Mouse (Mus musculus) erythroblast, embryonic 14.5 days (primary cell): Measurements from ENCODE around the gene L3mbtl4. TPM values are rescaled to one million over a fixed set of nuclear protein-coding genes. Genes with fewer than 3 reads are reported as not detected.
"Not testable (repeated sequence)": the region's sequence is repeated elsewhere in the genome, so short reads cannot be mapped to it uniquely, and the experiment has no call there.

Source experiments
- H3K27me3 ChIP-seq: 2 replicates; pipeline ENCODE4 v1.6.1; 2012; ENCODE audit warnings: inconsistent platforms; ENCODE audit not compliant: control insufficient read depth
- H3K36me3 ChIP-seq: 2 replicates; pipeline ENCODE4 v1.6.1; 2012; ENCODE audit warnings: mild to moderate bottlenecking, inconsistent platforms; ENCODE audit not compliant: control insufficient read depth
- H3K4me1 ChIP-seq: 2 replicates; pipeline ENCODE4 v1.6.1; 2012; ENCODE audit warnings: inconsistent platforms; ENCODE audit not compliant: control insufficient read depth
- H3K4me3 ChIP-seq: replicated peaks from 2 replicates; pipeline ENCODE3; 2012; ENCODE audit warnings: moderate library complexity, mild to moderate bottlenecking, inconsistent platforms
- H3K9me3 ChIP-seq: 2 replicates; pipeline ENCODE4 v1.6.1; 2012; ENCODE audit warnings: low read length, inconsistent platforms, mixed read lengths; ENCODE audit not compliant: control insufficient read depth
- GATA1 ChIP-seq: IDR thresholded peaks from 2 replicates; pipeline ENCODE4 v1.6.1; 2012; ENCODE audit warnings: low read length, inconsistent platforms, mixed read lengths
- TAL1 ChIP-seq: IDR thresholded peaks from 3 replicates; pipeline ENCODE4 v1.6.1; 2012; ENCODE audit warnings: low read length, inconsistent platforms, mixed read lengths
- polyA plus RNA-seq: library from polyadenylated mRNA; stranded (reverse); fragments of >175 nt; gene quantifications from 2 replicates; pipeline ENCODE4 v1.2.3, GENCODE M21; 2012

L3mbtl4 gene
- polyA plus RNA-seq, 1 experiment = not detected

DNA sequence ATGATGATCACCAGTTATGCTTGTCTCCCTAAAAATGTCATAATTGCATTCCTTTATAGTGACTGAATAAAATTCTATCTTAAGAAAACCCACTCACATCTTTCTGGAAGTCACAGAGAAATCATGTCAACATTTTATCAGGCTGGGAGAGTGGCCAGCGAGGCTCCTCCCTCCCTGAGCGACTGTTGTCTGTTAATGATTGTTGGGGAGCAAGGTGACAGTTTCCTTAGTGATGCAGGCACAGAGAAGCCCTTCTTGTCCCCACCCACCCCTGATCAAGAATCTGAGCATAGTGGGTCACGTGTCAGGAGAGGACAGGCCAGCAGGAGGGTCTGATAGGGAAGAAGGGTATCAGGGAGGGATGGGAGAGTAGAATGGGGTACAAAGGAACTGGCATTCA, 59.8 kb downstream of the L3mbtl4 start:
- Histone ChIP-seq H3K4me3 (no peak overlapping the region), H3K9me3 (peaks cover 38% of the 10 kb centered on the region), H3K36me3 (no peaks in the 10 kb centered on the region), H3K4me1 (no peaks in the 10 kb centered on the region), H3K27me3 (no peaks in the 10 kb centered on the region)
- TF ChIP-seq GATA1 (no peak), TAL1 (no peak)

DNA sequence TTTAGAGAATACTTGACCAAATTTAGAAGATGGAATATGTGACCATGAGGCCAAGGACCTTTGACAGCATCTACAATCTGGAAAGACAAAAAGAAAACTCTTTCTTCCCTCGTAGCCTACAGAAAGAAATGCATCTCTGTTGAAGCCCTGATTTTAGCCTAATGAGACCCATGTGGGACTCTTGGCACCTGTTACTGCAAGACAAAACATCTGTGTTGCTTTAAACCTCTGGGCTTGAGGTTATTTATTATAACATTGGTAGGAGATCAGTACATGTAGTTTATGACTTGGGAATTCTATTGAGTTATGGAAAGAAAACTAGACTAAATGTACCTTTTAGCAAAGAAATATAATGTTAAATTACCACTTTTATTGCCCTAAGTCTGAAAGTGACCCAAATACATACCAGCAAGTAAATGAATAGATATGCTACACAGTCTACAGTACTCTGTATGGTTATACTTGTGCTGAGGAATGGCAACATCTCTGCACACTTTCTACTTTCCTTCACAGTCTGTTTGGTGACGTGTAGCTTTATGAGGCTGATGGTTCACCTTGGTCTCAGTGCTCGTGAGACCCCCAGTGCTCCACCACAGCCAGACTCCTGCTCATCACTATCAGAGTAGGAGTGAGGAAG, 65.4 kb downstream of the L3mbtl4 start:
- Histone ChIP-seq H3K4me1 (no peaks in the 10 kb centered on the region), H3K36me3 (no peaks in the 10 kb centered on the region), H3K4me3 (no peak overlapping the region), H3K27me3 (no peaks in the 10 kb centered on the region), H3K9me3 (peaks cover 22% of the 10 kb centered on the region)
- TF ChIP-seq TAL1 (no peak), GATA1 (no peak)

DNA sequence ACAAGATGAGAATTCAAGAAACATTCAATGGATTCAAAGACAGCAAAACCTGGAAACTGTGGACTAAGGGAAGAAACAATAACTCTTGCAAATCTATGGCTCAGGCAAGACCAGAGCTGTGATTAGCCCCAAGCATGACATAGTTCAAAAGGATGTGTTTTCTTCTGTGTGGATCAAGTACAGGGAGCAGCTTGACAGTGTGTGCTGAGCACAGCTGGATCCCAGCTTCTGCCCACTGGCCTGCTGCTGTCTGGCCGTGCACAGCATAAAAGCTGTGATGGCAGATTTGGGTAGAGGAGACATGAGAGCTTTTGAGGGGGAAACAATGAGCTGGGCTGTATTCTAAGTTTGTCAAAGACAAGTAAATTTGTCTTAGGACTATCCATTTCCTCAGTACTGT, 84.1 kb downstream of the L3mbtl4 start:
- Histone ChIP-seq H3K9me3 (peaks cover 6% of the 10 kb centered on the region; the same call in 1 of the 2 replicates), H3K4me1 (no peaks in the 10 kb centered on the region), H3K27me3 (no peaks in the 10 kb centered on the region), H3K36me3 (no peaks in the 10 kb centered on the region), H3K4me3 (no peak overlapping the region)
- no peak for TF ChIP-seq TAL1
- no peak for TF ChIP-seq GATA1

DNA sequence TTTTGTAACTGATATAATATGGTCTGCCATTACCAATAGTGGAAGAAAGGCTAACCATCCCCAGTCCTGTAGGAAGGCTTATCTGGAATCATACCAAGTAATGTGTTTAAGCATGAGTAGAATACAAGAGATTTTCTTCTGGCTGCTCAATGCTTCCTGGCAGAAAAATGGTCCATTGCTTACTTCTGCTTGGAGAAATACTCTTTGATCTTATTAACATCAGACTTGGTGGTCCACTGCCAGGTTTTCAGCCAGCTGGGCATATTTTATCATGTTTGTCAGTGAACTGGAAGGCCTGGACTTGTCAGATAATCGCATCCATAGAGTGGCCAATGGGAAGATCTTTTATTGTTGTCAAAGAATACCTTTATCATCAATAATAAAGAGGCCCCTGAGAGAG, 97.5 kb downstream of the L3mbtl4 start:
- TF ChIP-seq TAL1 = no peak
- Histone ChIP-seq H3K9me3 (peaks cover 2% of the 10 kb centered on the region; the same call in 1 of the 2 replicates), H3K36me3 (no peaks in the 10 kb centered on the region), H3K4me3 (no peak overlapping the region), H3K27me3 (no peaks in the 10 kb centered on the region), H3K4me1 (no peaks in the 10 kb centered on the region)

DNA sequence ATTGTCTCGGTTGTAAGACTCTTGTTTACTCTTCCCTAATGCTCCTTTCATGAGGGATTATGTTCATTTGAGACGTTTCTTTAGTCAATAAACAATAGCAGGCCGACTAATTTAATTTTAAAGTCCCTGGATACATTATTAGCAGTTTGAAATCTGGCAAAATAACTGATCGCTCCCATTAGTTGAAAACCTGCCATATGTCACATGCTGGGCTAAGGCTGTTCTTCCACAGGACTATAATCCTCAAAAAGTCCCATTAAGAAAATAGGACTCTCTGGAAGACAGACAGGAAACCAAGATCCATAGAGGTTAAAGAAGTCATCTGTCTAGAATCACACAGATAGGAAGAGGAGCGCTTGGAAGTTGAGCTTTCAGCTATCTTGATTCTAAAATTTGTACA, 114.9 kb downstream of the L3mbtl4 start:
- Histone ChIP-seq H3K9me3 (peaks cover 25% of the 10 kb centered on the region), H3K27me3 (no peaks in the 10 kb centered on the region), H3K36me3 (no peaks in the 10 kb centered on the region), H3K4me1 (no peaks in the 10 kb centered on the region), H3K4me3 (no peak overlapping the region)
- TF ChIP-seq TAL1 (no peak), GATA1 (no peak)

- Histone ChIP-seq H3K4me3 (no peak overlapping the region), H3K27me3 (no peaks in the 10 kb centered on the region), H3K9me3 (peaks cover under 1% of the 10 kb centered on the region; the same call in 1 of the 2 replicates), H3K4me1 (no peaks in the 10 kb centered on the region), H3K36me3 (no peaks in the 10 kb centered on the region)
- TF ChIP-seq GATA1 (no peak), TAL1 (no peak)
Measured at GRCm38 (mm10) chr17:68405993-68406392, 132.4 kb downstream of the L3mbtl4 start.

GRCm38 (mm10) chr17:68407121-68407520, 133.5 kb downstream of the L3mbtl4 start:
- not testable (repeated sequence) for H3K9me3 ChIP-seq, H3K4me1 ChIP-seq, H3K4me3 ChIP-seq, H3K27me3 ChIP-seq, H3K36me3 ChIP-seq

DNA sequence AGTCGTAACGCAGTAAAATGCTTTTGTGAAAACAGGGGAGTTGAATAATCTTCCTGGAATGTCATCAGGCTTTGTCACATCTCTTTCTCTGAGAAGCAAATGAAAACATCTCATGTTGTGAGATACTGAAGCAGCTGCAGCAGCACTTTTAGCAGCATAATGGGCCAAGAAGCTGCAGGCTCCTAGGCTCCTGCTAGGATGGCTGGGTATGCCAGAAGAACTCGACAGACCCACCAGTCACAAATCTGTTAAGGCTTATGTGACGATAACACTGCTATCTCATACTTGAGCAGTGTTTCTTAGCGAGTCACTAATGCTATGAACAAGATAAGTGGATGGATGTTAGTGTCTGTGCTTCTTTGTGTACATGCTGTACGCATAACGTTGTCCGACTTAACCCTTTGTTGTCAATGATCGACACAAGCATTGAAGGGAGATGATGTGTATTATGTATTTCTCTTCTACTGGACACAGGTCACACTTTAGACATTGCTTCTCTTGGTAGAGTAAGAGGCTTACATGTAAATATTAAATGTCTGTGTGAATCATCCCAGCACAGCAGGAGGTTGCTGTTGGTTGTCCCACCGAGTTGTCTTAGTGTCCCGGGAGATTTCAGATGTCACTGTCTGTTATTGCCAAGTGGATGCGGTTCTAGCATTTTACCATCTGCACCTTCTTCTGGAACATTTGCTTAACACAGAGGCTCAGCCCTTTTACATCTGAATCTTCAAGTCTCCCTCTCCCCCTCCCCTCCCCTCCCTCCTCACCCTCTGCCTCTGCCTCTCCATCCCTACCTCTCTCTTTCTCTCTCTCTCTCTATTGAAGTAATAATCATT, 149.3 kb downstream of the L3mbtl4 start:
- no peak for TF ChIP-seq GATA1
- TF ChIP-seq TAL1 = no peak

GRCm38 (mm10) chr17:68433576-68433975, 160.0 kb downstream of the L3mbtl4 start:
- no peak overlapping the region for H3K4me3 ChIP-seq
- H3K36me3 ChIP-seq = no peaks in the 10 kb centered on the region
- no peaks in the 10 kb centered on the region for H3K27me3 ChIP-seq
- no peaks in the 10 kb centered on the region for H3K4me1 ChIP-seq
- peaks cover 2% of the 10 kb centered on the region; the same call in 1 of the 2 replicates for H3K9me3 ChIP-seq
- TF ChIP-seq GATA1 (no peak), TAL1 (no peak)

More for the DNA sequence above, 149.3 kb downstream of the L3mbtl4 start:
- peaks cover 3% of the 10 kb centered on the region; the same call in 1 of the 2 replicates for H3K9me3 ChIP-seq
- H3K4me1 ChIP-seq = no peaks in the 10 kb centered on the region
- no peak overlapping the region for H3K4me3 ChIP-seq
- H3K36me3 ChIP-seq = no peaks in the 10 kb centered on the region
- H3K27me3 ChIP-seq = no peaks in the 10 kb centered on the region
